Mouse (Mus musculus): ENCODE data around the gene B3gat2.

The B3gat2 gene

DNA sequence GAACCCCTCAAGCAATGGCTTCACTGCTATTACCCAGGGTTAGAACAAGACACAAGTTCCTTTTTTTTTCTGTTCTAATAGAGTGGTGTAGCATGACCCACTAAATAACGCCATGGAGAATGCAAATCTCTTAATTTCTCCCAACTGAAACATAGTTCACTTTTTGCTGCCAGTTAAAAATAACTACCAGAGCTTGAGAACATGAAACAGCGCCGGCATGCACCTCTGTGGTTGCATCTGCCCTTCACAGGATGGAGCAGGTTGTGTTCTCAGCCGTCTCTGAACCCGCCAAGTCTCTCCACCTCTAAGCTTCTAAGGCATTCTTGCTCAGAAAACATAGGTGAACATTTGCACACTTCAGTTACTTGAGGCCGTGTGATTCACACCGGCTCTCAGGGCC is 72.7 kb downstream of the B3gat2 start:
- DNase-seq (ENCODE audit: low read depth, low spot score) = no peak

DNA sequence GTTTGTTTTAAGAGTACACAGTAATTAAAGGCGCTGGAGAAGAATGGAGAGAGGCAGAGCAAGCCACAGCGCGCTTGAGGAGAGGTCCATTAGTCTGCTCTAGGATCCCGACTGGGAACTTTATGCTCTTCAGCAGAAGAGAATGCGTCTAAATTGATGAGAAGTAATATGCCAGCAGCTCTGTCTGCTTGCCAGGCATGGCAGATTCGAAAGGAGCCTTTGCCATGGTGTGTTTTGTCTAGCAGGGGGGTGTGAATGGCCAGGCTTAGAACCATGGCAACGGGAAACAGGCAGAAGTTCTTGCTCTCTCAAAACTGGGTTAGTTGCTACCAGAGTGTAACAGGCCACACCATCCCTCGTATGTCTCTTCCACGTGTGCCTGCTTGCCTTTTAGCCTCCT is 73.3 kb downstream of the B3gat2 start:
- DNase-seq (ENCODE audit: low read depth, low spot score) = no peak

DNA sequence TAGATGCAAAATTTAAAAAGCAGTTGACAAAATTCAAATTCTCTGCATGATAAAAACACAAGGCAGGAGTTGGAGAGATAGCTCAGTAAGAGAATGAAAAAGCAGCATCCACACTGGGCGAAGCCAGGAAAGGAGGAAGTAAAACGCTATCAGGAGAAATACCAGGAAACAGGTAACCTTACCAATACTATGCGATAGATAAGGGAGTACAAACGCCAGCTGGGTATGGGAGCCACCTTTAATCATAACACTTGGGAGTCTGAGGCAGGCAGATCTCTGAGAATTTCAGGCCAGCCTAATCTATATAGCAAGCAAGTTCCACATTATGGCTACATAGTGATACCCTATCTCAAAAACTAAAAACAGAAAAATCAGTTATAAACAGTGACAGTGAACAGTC is 75.1 kb downstream of the B3gat2 start:
- no peak for DNase-seq (ENCODE audit: low read depth, low spot score)

DNA sequence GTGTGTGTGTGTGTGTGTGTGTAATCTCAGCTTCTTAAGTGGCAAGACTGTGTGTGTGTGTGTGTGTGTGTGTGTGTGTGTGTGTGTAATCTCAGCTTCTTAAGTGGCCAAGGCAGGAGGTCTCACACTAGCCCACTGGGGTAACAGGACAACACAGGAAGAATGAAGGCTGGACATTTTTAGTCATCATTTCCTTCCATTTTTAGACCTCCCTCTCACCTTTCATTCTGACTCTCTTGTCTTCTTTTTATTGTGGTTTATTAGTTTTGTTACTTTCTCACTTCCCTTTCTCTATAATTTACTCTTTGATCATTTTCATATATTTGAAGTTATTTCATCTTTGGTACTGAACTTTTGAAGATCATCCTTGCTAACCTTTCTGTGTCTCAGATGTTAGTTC is 79.4 kb downstream of the B3gat2 start:
- DNase-seq (ENCODE audit: low read depth, low spot score) = no peak

GRCm38 (mm10) chr1:23842629-23843028 is 81.1 kb downstream of the B3gat2 start:
- DNase-seq (ENCODE audit: low read depth, low spot score) = no peak

DNA sequence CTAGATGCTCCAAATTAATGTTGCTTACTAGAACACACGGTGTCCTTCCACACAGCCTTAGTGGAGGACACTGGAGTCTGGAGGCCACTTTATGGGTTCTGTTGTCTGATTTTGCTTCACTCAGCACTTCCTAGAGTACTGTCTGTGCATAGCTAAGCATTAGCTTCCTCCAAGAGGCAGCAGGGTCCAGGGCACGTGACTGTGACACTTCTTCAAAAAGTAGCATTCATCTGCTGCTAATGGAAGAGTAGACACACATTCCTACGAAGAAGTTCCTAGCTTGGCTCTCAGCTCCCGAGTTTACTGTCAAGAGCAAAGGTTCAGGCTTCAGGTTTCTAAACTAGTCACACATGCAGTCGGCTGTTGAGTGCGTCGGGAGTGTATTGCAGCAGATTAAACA is 82.2 kb downstream of the B3gat2 start:
- DNase-seq (ENCODE audit: low read depth, low spot score) = no peak

DNA sequence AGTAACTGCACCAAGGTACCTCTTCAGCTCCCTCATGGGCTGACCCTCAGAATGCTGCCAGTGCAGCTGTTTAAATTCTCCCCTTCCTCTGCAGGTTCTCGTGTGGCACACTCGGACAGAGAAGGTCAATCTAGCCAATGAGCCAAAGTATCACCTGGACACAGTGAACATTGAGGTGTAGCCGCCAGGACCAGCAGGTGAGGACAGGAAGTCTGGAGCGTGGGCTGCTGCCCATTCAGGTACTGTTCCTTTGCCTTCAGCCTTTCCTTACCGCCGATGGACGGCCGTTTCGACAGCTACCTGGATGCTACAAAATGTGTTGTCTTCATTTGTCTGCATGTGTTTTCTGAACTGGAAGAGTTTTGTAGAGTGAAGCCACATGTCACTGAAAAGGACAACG is 83.5 kb downstream of the B3gat2 start:
- no peak for DNase-seq (ENCODE audit: low read depth, low spot score)

- DNase-seq (ENCODE audit: low read depth, low spot score) = no peak
These were observed 84.6 kb downstream of the B3gat2 start for GRCm38 (mm10) chr1:23846044-23846680.

DNA sequence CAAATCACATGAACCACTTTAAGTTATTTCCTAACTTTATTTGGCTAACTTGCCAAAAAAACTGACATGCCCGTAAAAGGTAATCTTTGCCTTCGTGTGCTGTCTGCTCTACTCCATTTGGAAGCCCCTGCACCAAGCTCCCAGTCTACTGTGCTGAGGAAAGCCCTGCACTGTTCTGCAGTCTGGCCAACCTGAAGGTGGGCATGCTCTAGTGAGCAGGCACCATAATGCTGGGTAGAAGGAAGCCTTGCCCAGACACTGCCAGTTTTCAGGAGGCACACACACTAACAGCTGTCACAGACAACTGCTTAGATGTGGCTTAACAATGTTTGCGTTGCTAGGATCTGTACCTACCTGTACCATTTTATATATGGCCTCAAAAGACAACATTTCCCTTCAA is 94.1 kb downstream of the B3gat2 start:
- no peak for DNase-seq (ENCODE audit: low read depth, low spot score)

GRCm38 (mm10) chr1:23860944-23861343 is 99.4 kb downstream of the B3gat2 start:
- DNase-seq (ENCODE audit: low read depth, low spot score) = no peak

- no peak for DNase-seq (ENCODE audit: low read depth, low spot score)
These were observed 104.0 kb downstream of the B3gat2 start for GRCm38 (mm10) chr1:23865566-23865965.

- no peak for DNase-seq (ENCODE audit: low read depth, low spot score)
These were observed 105.9 kb downstream of the B3gat2 start for GRCm38 (mm10) chr1:23867350-23867862.

GRCm38 (mm10) chr1:23872194-23872593 is 110.6 kb downstream of the B3gat2 start:
- DNase-seq (ENCODE audit: low read depth, low spot score) = no peak

DNA sequence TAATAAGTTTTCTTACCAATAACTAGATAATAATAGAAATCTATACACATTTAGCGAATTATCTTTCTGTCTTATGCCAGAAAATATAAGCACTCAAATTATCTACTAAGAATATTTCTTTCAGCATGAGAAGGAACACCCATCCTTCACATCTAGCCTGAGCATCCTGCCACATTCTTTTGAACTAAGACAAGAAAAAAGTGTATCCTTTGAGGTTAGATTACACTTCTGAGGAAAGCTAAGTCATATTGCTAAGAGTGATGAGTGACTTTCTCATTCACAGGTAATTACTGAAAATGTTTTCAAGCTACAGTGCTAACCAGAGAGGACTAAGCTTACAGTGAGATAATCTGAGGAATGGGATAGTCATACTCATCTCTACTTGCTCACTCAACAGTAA is 121.1 kb downstream of the B3gat2 start:
- no peak for DNase-seq (ENCODE audit: low read depth, low spot score)

DNA sequence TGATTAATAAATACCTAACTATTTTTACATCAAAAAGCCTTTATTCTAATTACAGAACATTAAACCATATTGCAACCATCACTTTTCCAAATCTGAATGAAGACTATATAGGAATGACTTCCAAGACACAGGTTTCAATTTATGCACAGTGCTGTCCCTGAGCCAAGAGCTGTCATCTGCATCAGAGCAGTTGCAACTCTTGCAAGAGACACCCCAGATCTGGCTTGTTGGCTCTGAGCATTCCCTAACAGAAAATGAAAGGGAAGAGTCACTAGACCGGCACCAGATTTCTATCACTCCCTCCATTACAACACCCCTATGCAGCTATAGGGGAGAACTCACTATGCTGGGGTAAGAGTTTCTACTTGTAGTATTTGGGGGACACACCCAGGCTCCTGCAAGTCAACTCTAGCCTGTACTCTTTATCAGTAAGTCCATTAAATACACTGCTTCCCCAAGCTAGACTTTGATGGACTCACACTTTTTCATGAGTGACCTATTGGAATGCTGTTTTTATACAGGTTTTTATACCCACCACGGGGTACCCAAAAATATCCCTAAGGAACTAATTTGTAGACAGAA is 122.6 kb downstream of the B3gat2 start:
- DNase-seq (ENCODE audit: low read depth, low spot score) = no peak

GRCm38 (mm10) chr1:23884914-23885313 is 123.4 kb downstream of the B3gat2 start:
- DNase-seq (ENCODE audit: low read depth, low spot score) = no peak

GRCm38 (mm10) chr1:23892072-23892471 is 130.5 kb downstream of the B3gat2 start:
- DNase-seq (ENCODE audit: low read depth, low spot score) = peak; percentile 34
